Mouse (Mus musculus): Measurements from ENCODE around the gene N4bp2. TPM values are rescaled to one million over a fixed set of nuclear protein-coding genes. Genes with fewer than 3 reads are reported as not detected.
"Not testable (repeated sequence)": the region's sequence is repeated elsewhere in the genome, so short reads cannot be mapped to it uniquely, and the experiment has no call there.

Gene N4bp2
- 9.7 and 9.9 TPM in 2 replicates for polyA plus RNA-seq (2012; rRNA removed)

DNA sequence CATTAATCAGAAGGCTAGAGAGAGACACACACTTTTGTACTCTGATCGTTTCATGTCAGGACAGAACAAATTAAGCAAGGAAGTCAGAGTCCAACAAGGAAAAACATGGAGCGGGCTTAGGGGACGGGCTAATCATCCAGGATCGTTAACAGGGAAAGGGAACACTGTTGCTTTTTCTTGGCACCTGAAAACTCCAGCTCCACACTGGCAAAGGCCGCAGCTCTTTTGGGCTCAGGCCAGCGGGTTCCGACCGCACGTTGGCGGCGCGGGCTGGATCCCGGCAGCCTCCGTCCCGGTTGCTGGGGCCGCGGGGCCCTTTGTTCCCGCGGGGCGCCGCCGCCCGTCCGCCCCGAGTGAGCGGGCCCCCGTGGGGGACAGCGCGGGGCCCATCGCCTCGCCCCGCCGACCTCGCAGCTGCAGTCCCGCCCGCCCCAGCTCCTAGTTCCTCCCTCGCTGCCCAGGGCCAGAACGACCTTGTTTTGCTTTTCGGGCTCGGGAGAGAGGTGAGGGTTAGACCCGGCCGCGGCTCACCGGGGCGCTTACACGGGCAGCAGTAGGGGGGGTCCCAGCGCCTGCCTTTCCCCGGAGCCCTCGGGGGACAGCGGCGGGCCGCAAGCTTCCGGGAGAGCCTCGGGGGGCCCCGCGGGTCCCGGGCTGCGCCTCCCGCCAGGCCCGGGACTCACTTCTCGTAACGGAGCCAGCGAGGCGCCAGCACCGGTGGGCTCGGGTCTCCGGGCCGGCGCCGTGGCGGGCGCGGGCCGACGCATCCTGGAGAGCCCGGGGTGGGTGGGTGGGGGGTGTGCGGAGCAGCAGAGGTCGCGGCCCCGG, at the start of gene N4bp2:
N4bp2 (plus strand) TSS at position 434 of the 828 bp plus-strand sequence.
- Histone ChIP-seq H3K4me1 (ENCODE audit: control insufficient read depth, insufficient read depth, low read length) (peaks cover 2% of the 10 kb centered on the region; the same call in 1 of the 2 replicates), H3K27me3 (ENCODE audit: control insufficient read depth, insufficient read depth, low read length) (no peaks in the 10 kb centered on the region), H3K27ac (ENCODE audit: control insufficient read depth, insufficient read depth, low read depth, low read length) (peak within 1 kb of the TSS; percentile 88), H3K36me3 (ENCODE audit: control insufficient read depth, insufficient read depth, low read length) (no peaks in the 10 kb centered on the region), H3K4me3 (ENCODE audit: control insufficient read depth, low read depth, low read length) (peak within 1 kb of the TSS; percentile 97)
- TF ChIP-seq POLR2A (IDR thresholded peaks at IDR 0.05; ENCODE audit: control insufficient read depth, low read depth, low read length) (peak; percentile 76), CTCF (IDR thresholded peaks at IDR 0.05; ENCODE audit: control insufficient read depth, insufficient read depth, insufficient replicate concordance, low read depth, low read length) (no peak)

DNA sequence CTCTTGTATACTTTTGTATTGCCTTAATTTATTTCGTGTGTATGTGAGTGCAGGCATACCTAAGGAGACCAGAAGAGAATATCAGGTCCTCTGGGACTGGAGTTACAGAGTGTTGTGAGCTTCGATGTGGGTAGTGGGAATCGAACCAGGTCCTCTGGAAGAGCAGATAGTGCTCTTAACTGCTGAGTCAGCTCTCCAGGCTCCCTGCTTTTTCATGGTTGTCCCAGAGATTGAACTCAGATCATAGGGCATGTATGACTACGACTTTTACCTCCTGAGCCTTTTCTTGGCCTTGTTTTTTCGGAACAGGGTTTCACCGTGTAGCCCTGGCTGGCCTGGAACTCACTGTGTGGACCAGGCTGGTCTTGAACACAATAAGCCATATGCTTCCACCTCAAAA, 48.2 kb upstream of the N4bp2 start:
- Histone ChIP-seq H3K4me1 (ENCODE audit: control insufficient read depth, insufficient read depth, low read length) (no peaks in the 10 kb centered on the region), H3K27me3 (ENCODE audit: control insufficient read depth, insufficient read depth, low read length) (no peaks in the 10 kb centered on the region), H3K4me3 (ENCODE audit: control insufficient read depth, low read depth, low read length) (no peak overlapping the region), H3K36me3 (ENCODE audit: control insufficient read depth, insufficient read depth, low read length) (no peaks in the 10 kb centered on the region), H3K27ac (ENCODE audit: control insufficient read depth, insufficient read depth, low read depth, low read length) (no peak overlapping the region)
- TF ChIP-seq POLR2A (IDR thresholded peaks at IDR 0.05; ENCODE audit: control insufficient read depth, low read depth, low read length) (no peak), CTCF (IDR thresholded peaks at IDR 0.05; ENCODE audit: control insufficient read depth, insufficient read depth, insufficient replicate concordance, low read depth, low read length) (no peak)

DNA sequence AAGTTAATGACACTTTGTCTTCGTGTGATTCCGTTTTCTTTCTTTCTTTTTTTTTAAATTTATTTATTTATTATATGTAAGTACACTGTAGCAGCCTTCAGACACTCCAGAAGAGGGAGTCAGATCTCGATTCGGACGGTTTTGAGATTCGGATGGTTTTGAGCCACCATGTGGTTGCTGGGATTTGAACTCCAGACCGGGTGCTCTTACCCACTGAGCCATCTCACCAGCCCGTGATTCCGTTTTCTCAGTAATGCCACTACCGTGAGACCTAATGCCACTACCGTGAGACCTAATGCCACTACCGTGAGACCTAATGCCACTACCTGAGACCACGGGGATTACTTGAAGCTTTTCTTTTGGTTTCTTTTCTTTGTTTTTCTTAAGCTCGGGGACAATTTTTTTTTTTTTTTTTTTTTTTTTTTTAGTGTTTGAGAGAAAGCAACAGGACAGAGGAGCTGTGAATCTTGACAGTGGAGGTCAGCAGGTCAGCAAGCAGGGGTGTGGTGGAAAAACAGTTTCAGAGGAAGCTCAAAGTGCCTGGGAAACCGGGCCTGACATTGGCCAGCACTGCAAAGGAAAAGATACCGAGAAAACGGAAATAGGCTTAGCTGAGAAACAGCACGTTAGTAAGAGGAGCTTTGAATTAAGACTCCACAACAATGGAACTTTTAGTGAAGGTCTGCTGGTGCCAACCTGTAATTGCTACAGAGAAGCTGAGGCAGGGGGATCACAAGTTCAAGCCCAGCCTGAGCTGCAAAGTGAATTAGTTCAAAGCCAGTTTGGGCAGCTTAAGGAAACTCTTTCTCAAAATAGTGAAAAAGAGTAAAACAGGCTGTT, 46.0 kb upstream of the N4bp2 start:
- Histone ChIP-seq H3K4me1 (ENCODE audit: control insufficient read depth, insufficient read depth, low read length) (no peaks in the 10 kb centered on the region), H3K27me3 (ENCODE audit: control insufficient read depth, insufficient read depth, low read length) (no peaks in the 10 kb centered on the region), H3K27ac (ENCODE audit: control insufficient read depth, insufficient read depth, low read depth, low read length) (no peak overlapping the region), H3K4me3 (ENCODE audit: control insufficient read depth, low read depth, low read length) (no peak overlapping the region), H3K36me3 (ENCODE audit: control insufficient read depth, insufficient read depth, low read length) (no peaks in the 10 kb centered on the region)
- TF ChIP-seq POLR2A (IDR thresholded peaks at IDR 0.05; ENCODE audit: control insufficient read depth, low read depth, low read length) (no peak), CTCF (IDR thresholded peaks at IDR 0.05; ENCODE audit: control insufficient read depth, insufficient read depth, insufficient replicate concordance, low read depth, low read length) (no peak)

GRCm38 (mm10) chr5:65717903-65718211, 45.5 kb upstream of the N4bp2 start:
- not testable (repeated sequence) for H3K27ac ChIP-seq (ENCODE audit: control insufficient read depth, insufficient read depth, low read depth, low read length); H3K27me3 ChIP-seq (ENCODE audit: control insufficient read depth, insufficient read depth, low read length); H3K4me1 ChIP-seq (ENCODE audit: control insufficient read depth, insufficient read depth, low read length)

GRCm38 (mm10) chr5:65718368-65718767, 45.0 kb upstream of the N4bp2 start:
- H3K36me3 ChIP-seq (ENCODE audit: control insufficient read depth, insufficient read depth, low read length), result no peaks in the 10 kb centered on the region
- no peak overlapping the region for H3K27ac ChIP-seq (ENCODE audit: control insufficient read depth, insufficient read depth, low read depth, low read length)
- TF ChIP-seq POLR2A (IDR thresholded peaks at IDR 0.05; ENCODE audit: control insufficient read depth, low read depth, low read length) (no peak), CTCF (IDR thresholded peaks at IDR 0.05; ENCODE audit: control insufficient read depth, insufficient read depth, insufficient replicate concordance, low read depth, low read length) (no peak)

More at GRCm38 (mm10) chr5:65717903-65718211, 45.5 kb upstream of the N4bp2 start:
- H3K36me3 ChIP-seq (ENCODE audit: control insufficient read depth, insufficient read depth, low read length); H3K4me3 ChIP-seq (ENCODE audit: control insufficient read depth, low read depth, low read length): not testable (repeated sequence)

DNA sequence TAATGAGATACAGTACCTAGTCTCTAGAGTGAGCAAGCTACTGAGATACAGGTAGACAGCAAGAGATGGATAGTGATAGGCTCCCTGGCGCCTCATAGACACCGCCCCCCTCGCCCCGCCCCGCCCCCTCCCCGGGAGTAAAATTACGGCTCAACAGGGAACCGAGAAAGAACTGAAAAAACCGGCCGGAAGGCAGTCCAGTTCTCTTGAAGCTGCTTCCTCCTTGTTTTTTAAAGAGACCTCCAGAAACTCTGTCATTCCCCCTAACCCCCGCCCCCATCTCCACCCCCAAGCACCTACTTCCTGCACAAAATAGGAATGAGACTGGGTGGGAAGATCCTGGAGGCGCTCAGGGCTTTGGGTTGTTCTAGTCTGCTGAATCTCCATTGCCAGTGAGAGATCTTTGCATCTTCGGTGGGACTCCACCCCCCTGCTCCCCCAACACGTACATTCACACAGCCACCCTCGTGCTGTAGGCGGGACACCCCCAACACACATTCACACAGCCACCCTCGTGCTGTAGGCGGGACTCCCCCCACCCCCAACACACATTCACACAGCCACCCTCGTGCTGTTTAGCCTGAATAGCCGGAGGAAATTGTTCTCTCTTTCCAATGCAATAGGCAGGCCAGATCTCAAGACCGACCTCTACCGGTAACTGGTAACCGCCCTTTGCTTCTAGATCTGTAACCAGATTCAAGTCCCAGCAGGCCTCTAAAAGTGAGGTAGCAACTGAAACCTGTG, 38.8 kb upstream of the N4bp2 start:
- Histone ChIP-seq H3K27ac (ENCODE audit: control insufficient read depth, insufficient read depth, low read depth, low read length) (peak overlapping the region; percentile 79), H3K4me1 (ENCODE audit: control insufficient read depth, insufficient read depth, low read length) (peaks cover 8% of the 10 kb centered on the region), H3K27me3 (ENCODE audit: control insufficient read depth, insufficient read depth, low read length) (no peaks in the 10 kb centered on the region), H3K4me3 (ENCODE audit: control insufficient read depth, low read depth, low read length) (peak overlapping the region; percentile 81), H3K36me3 (ENCODE audit: control insufficient read depth, insufficient read depth, low read length) (no peaks in the 10 kb centered on the region)
- no peak for TF ChIP-seq CTCF (IDR thresholded peaks at IDR 0.05; ENCODE audit: control insufficient read depth, insufficient read depth, insufficient replicate concordance, low read depth, low read length)
- TF ChIP-seq POLR2A (IDR thresholded peaks at IDR 0.05; ENCODE audit: control insufficient read depth, low read depth, low read length), result no peak

More at GRCm38 (mm10) chr5:65718368-65718767, 45.0 kb upstream of the N4bp2 start:
- Histone ChIP-seq H3K4me3 (ENCODE audit: control insufficient read depth, low read depth, low read length) (no peak overlapping the region), H3K4me1 (ENCODE audit: control insufficient read depth, insufficient read depth, low read length) (no peaks in the 10 kb centered on the region; the same call in 1 of the 2 replicates), H3K27me3 (ENCODE audit: control insufficient read depth, insufficient read depth, low read length) (no peaks in the 10 kb centered on the region)

All from testis, adult 2 months (tissue).